Mouse (Mus musculus) layer of hippocampus, adult 2 months (tissue): ENCODE measurements around the gene Slc7a5. TPM values are rescaled to one million over a fixed set of nuclear protein-coding genes. Genes with fewer than 3 reads are reported as not detected.

Experiments used
- DNase-seq, 2 experiments: peaks; one replicate each; pipeline ENCODE4 v3.0.0; 2022; ENCODE audit warnings: low spot score in 2 of 2
- H3K27ac ChIP-seq: fragments of 200-600 bp; 2 replicates; pipeline ENCODE4 v1.8.1; 2022
- H3K4me3 ChIP-seq: fragments of 200-600 bp; 2 replicates; pipeline ENCODE4 v1.8.1; 2022; ENCODE audit warnings: mild to moderate bottlenecking
- CTCF ChIP-seq: fragments of 200-600 bp; conservative IDR thresholded peaks from 2 replicates; pipeline ENCODE4 v1.8.1; 2022; ENCODE audit warnings: antibody characterized with exemption, mild to moderate bottlenecking, moderate library complexity
- total RNA-seq, 2 experiments: library from RNA; stranded (reverse); gene quantifications; 2 replicates each; pipeline ENCODE4 v1.2.3; 2021

The Slc7a5 gene
- total RNA-seq, 2 experiments from 2014 or later = 66.5 to 68.7 TPM

DNA sequence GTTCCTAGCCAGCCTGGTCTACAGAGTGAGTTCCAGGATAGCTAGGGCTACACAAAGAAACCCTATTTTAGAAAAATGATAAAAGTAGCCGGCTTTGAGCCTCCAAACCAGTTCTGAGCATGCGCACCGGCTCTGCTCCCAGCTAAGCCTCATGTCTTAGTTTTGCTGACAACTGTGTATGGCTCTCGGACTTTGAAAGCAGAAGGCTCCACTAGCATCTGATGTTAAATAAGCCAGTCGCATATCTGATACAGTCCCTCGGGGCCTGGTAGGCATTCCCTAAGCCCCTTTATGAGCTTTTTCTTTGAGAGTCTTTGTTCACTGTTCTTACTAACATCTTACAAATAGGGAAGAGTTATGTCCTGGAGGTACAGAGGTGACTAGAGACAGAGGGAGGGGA lies 59.5 kb downstream of the Slc7a5 start:
- no peak overlapping the region for H3K4me3 ChIP-seq
- no peak overlapping the region for H3K27ac ChIP-seq
- TF ChIP-seq CTCF = no peak
- DNase-seq = no peak

DNA sequence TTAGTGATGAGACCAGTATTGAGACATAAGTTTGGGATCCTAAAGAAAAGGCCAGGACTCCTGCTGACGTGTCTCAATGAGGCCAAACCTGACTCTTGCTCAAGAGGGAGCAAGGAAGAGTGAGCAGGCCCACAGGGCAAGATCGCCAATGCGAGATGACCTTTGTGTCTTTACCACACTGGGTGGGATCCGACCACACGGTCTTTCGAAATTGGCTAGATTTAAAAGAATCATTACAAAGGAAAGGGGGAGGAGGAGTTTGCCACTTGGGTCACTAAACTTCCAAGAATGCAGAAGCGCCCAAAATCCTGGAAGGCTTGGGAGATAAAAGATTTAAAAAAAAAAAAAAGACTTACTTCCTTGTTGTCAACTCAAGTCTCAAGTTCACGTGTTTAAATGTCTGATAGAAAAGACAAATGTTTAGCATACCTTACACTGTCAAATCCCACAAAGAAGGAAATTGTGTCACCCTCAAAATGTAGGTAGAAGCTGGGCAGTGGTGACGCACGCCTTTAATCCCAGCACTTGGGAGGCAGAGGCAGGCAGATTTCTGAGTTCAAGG lies 60.2 kb downstream of the Slc7a5 start:
- no peak for DNase-seq
- H3K27ac ChIP-seq = no peak overlapping the region
- H3K4me3 ChIP-seq = no peak overlapping the region
- no peak for TF ChIP-seq CTCF

DNA sequence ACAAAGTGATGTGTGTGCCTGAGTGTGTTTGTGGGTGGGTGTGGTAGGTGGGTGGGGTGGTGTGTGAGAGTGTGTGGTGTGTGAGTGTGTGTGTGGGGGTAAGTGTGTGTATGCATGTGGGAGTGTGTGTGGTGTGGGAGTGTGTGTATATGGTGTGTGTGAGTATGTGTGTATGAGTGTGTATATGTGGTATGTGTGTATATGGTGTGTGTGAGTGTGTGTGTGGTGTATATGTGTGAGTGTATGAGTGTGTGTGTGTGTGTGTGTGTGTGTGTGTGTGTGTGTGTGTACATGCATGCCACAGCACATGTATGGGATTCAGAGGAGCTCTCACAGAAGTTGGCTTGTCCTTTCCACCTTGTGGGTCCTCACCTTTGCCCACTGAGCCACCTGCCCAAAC lies 60.7 kb downstream of the Slc7a5 start:
- Histone ChIP-seq H3K4me3 (no peak overlapping the region), H3K27ac (no peak overlapping the region)
- no peak for DNase-seq
- TF ChIP-seq CTCF = no peak

DNA sequence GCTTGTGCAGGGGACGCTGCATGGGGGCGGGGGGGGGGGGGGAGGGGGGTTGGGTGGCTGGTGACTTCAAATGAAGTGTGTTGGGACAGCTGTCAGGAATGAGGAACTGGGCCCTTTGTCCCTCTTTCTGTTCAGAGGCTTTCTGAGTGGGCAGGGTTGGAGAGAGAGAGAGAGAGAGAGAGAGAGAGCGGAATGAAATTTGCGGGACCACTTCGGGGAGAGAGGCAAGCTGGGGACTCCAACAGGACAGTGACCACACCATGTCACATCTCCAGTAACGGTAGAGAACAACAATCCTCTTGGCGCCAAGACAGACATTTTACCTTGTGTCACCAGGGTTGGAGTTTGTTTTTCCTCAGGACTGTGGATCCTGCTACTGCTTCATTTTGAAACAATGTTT lies 62.7 kb downstream of the Slc7a5 start:
- Histone ChIP-seq H3K4me3 (no peak overlapping the region), H3K27ac (no peak overlapping the region)
- TF ChIP-seq CTCF = no peak
- no peak for DNase-seq

DNA sequence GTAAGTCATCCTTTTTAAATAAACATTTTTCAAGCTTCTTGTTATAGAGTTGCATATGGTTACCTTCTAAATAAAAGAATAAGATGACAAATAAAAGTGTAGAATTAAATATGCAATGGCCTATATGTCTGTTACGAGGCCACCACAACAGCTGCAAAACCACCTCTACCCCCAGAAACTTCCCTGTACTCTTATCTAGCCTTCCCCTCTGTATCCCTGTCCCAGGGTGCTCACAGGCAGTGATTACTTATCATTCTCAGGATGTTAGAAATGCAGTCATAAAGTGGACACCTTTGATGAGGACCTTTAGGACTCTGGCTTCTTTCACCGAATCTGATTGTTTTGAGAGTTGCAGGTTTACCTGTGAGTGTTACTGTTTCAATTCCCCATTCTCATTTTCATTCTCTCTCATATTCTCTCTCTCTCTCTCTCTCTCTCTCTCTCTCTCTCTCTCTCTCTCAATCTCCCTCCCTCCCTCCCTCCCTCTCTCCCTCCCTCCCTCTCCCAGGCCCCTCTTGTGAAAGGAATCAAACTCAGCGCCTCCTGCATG lies 64.2 kb downstream of the Slc7a5 start:
- DNase-seq = no peak
- no peak overlapping the region for H3K27ac ChIP-seq
- H3K4me3 ChIP-seq = no peak overlapping the region
- TF ChIP-seq CTCF = no peak

DNA sequence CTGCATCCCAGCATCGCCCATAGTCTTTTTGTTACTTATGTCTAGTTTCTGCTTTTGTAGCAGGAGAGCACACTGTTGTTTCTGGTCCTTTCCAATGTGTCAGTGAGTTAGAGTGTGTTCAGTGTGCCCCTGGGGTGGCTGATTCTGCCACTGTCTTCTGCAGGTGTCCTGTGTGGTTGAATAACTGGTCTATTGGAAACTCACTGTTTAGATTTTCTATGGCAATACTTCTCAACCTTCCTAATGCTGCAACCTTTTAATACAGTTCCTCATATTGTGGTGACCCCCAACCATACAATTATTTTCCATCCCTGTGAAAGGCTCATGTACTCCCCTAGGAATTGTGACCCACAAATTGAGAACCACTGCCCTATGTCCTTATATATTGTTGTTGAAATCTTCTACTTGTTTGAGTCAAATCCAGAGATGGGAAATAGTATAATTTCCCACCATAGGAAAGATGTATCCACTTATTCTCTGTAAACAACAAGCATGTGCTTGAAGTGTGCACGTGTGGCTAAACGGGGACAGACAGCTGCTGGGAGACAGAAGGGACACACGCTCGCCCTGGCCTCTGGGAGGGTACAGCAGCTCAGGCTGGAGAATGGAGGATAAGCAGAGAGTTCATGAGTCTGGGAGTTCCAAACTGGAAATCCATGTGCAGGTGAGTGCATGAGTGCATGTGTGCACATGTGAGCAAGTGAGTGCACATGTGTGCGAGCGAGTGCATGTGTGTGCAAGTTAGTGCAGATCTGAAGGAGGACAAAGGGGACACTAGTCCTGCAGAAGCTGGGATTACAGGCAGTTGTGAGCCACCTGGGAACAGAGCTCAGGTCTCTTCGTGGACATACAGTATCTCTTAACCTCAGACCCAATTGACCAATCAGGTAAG lies 65.2 kb downstream of the Slc7a5 start:
- DNase-seq = no peak
- Histone ChIP-seq H3K27ac (no peak overlapping the region), H3K4me3 (no peak overlapping the region)

DNA sequence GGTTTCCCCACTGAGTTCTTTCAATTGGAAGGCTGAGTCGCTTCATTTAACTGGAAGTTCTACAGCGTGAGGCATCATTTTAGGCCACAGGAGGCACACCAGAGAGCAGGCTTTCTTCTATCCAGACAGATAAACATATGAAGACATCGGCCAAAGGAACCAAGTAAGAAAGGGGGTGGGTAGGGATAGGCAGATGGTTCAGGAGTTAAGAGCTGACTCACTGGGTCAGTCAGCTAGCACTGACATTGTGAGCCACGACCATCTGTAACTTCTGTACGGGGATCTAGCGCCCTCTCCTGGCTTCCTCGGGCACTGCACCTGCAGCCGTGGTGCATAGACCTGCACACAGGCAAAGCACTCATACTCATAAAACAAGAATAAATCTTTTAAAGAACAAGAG lies 66.3 kb downstream of the Slc7a5 start:
- Histone ChIP-seq H3K27ac (no peak overlapping the region), H3K4me3 (no peak overlapping the region)
- peak; percentile 39 to 75 for DNase-seq
- TF ChIP-seq CTCF = peak; percentile 85

More for the DNA sequence above, 65.2 kb downstream of the Slc7a5 start:
- TF ChIP-seq CTCF = no peak

DNA sequence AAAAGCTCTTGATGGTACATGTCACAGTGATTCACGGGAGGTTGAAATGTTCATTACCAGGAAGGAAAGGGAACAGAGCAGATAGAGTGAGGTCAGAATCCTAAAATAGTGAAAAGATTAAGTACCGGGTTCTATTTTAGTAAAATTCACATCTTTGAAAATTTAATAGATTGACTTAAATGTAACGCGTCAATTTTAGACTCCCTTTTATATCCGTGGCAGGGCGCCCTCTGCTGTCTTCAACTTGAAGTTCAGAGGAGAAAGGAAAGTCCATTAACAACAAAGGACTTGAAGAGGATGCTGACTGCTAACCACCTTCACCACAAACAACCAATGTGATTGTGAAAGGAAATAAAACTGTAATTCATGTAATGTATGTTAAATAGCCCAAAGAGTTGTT lies 75.0 kb downstream of the Slc7a5 start:
- Histone ChIP-seq H3K4me3 (no peak overlapping the region), H3K27ac (no peak overlapping the region; the same call in 1 of the 2 replicates)
- DNase-seq = peak; percentile 63 to 84
- TF ChIP-seq CTCF = peak; percentile 82

DNA sequence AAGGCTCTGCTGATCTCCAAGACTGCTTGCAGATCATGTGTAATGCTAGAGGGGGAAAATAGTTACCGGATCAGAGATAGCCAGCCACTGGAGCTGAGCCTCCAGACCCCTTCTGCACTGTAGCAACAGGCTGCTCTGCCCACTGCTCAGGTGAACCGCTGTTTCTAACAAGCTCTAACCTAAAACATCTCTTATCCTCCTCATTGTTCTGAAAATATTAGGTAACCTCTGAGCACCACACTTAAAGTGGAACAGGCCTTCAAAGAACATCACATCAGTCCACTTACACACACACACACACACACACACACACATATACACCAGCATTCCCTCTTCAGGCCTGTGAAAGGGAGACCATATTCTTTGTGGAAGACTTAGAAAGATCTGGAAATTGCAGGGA lies 75.4 kb downstream of the Slc7a5 start:
- no peak for TF ChIP-seq CTCF
- Histone ChIP-seq H3K4me3 (no peak overlapping the region), H3K27ac (no peak overlapping the region; the same call in 1 of the 2 replicates)
- DNase-seq = no peak

Other genes starting within 250 kb of the Slc7a5 start
- gene Jph3, start 178.1 kb downstream of the Slc7a5 start, total RNA-seq = 100 to 1,000 TPM; 318 to 346 TPM
- 10 to 100 TPM; 28.5 to 36.2 TPM for gene Klhdc4, start 78.1 kb downstream of the Slc7a5 start, total RNA-seq
- not detected for gene Car5a, start 37.2 kb upstream of the Slc7a5 start, total RNA-seq
- 10 to 100 TPM; 32.7 to 61.0 TPM for gene Banp, start 42.1 kb upstream of the Slc7a5 start, total RNA-seq